Mouse (Mus musculus) ZHBTc4 (cell line): ENCODE measurements around the gene Pcca.

ENCODE experiments used
- DNase-seq: peaks from one replicate; pipeline ENCODE4 v3.0.0-alpha.2; 2011; ENCODE audit warnings: low read depth, low spot score

Pcca gene

DNA sequence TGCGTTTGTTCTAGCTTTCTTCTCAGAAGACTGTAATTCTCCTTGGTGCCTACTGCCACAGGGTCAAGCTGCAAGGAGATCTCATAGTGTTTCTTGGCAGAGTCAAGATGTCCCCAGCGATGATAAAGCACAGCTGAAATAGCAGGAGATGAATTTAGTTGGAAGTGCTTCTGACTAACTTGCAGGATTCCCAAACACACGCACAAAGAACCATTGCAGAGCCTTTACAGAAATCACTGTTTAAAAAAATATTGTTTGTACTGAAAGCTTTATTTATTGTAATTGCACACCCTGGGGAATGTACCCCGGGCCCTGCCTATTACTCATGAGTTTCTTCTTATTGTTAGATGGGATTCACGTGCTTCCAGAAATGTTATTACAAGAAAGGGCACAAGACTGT lies 385.9 kb downstream of the Pcca start:
- no peak for DNase-seq

DNA sequence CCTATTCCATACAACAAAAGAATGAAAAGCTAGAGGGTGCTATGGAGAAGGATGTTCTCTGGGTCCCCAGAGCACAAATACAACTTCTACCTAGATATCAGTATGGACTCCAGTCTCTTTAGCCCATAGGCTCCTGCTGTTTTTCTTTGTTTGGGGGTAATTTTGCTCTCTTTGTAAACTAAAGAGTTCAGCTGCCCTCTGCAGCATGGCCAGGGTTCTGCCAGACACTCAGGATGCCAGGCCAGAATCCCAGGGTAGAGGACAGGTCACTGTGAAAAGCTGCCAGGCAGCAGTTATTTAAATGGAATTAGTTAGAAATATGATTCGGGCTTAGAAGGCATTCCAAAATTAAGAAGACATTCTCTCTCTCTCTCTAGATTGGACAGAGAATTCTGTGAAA lies 402.3 kb downstream of the Pcca start:
- no peak for DNase-seq
